Mouse (Mus musculus) CH12.LX (cell line): ENCODE measurements around the gene Gpr157. TPM values are rescaled to one million over a fixed set of nuclear protein-coding genes. Genes with fewer than 3 reads are reported as not detected.

Experiments
- DNase-seq: peaks from one replicate; pipeline ENCODE4 v3.0.0-alpha.2; 2013; ENCODE audit errors: extremely low read depth
- H3K27ac ChIP-seq: 2 replicates; pipeline ENCODE4 v1.5.1; 2012; ENCODE audit warnings: low read depth, mild to moderate bottlenecking, control low read depth, moderate library complexity; ENCODE audit not compliant: insufficient read depth
- H3K27me3 ChIP-seq: replicated peaks from 2 replicates; pipeline ENCODE3; 2012; ENCODE audit warnings: inconsistent platforms
- H3K36me3 ChIP-seq, 2 experiments: replicated peaks in 1 of 2; 2 replicates each; pipeline versions ENCODE3 to v1.6.1; 2012; ENCODE audit warnings: inconsistent platforms in 1 of 2, low read length in 1 of 2, mild to moderate bottlenecking in 1 of 2, mixed read lengths in 1 of 2, moderate library complexity in 1 of 2; ENCODE audit not compliant: control insufficient read depth in 1 of 2, insufficient read depth in 1 of 2
- H3K4me1 ChIP-seq, 2 experiments: 2 replicates each; pipeline ENCODE4 v1.6.1; 2012; ENCODE audit warnings: inconsistent platforms in 1 of 2, moderate library complexity in 1 of 2; ENCODE audit not compliant: insufficient read depth in 2 of 2, control insufficient read depth in 1 of 2
- H3K4me2 ChIP-seq: 2 replicates; pipeline ENCODE4 v1.6.1; 2012; ENCODE audit warnings: low read depth, mild to moderate bottlenecking, control low read depth; ENCODE audit not compliant: poor library complexity, insufficient read depth, severe bottlenecking
- H3K4me3 ChIP-seq, 3 experiments: fragments of 150-350 bp in 1 of 3; sonication (generic) in 1 of 3; replicated peaks in 1 of 3; 2 replicates each; pipeline versions ENCODE3 to v1.5.1; 2011 to 2012; ENCODE audit warnings: low read depth in 2 of 3, low read length in 2 of 3, mild to moderate bottlenecking in 2 of 3, moderate library complexity in 2 of 3, control low read depth in 1 of 3, improper control_type of control experiment in 1 of 3, inconsistent platforms in 1 of 3, mixed read lengths in 1 of 3; ENCODE audit not compliant: poor library complexity in 1 of 3
- H3K79me2 ChIP-seq: replicated peaks from 2 replicates; pipeline ENCODE4 v1.6.1; 2012; ENCODE audit warnings: mild to moderate bottlenecking, moderate library complexity; ENCODE audit not compliant: control insufficient read depth, poor library complexity, insufficient read depth, severe bottlenecking; ENCODE audit errors: extremely low read depth
- H3K9ac ChIP-seq: 2 replicates; pipeline ENCODE4 v1.6.1; 2012; ENCODE audit warnings: low read depth, mild to moderate bottlenecking, control low read depth, moderate library complexity; ENCODE audit not compliant: insufficient read depth
- H3K9me3 ChIP-seq: replicated peaks from 2 replicates; pipeline ENCODE3; 2012; ENCODE audit warnings: low read length, inconsistent platforms, mixed read lengths
- BHLHE40 ChIP-seq: IDR thresholded peaks from 2 replicates; pipeline ENCODE4 v1.6.1; 2011; ENCODE audit warnings: mild to moderate bottlenecking, low read depth, low read length, improper control_type of control experiment
- E2F4 ChIP-seq: IDR thresholded peaks from 2 replicates; pipeline ENCODE4 v1.6.1; 2011; ENCODE audit warnings: low read depth, low read length, improper control_type of control experiment; ENCODE audit not compliant: insufficient replicate concordance
- ETS1 ChIP-seq: conservative IDR thresholded peaks from 2 replicates; pipeline ENCODE4 v1.6.1; 2012; ENCODE audit warnings: low read depth, mild to moderate bottlenecking, inconsistent platforms, low read length, improper control_type of control experiment, moderate library complexity
- IRF4 ChIP-seq: IDR thresholded peaks from 2 replicates; pipeline ENCODE4 v1.6.1; 2014; ENCODE audit warnings: low read depth, mild to moderate bottlenecking, inconsistent platforms, low read length, improper control_type of control experiment
- KAT2A ChIP-seq: IDR thresholded peaks from 2 replicates; pipeline ENCODE4 v1.6.1; 2012; ENCODE audit warnings: low read length, improper control_type of control experiment, inconsistent platforms; ENCODE audit not compliant: insufficient replicate concordance
- MAFK ChIP-seq: IDR thresholded peaks from 2 replicates; pipeline ENCODE4 v1.6.1; 2011; ENCODE audit warnings: low read length, improper control_type of control experiment; ENCODE audit not compliant: insufficient replicate concordance
- MAX ChIP-seq: IDR thresholded peaks from 2 replicates; pipeline ENCODE4 v1.6.1; 2011; ENCODE audit warnings: low read length, improper control_type of control experiment
- MAZ ChIP-seq: IDR thresholded peaks from 2 replicates; pipeline ENCODE4 v1.6.1; 2012; ENCODE audit warnings: low read depth, mild to moderate bottlenecking, inconsistent platforms, low read length, improper control_type of control experiment, moderate library complexity
- MEF2A ChIP-seq: IDR thresholded peaks from 2 replicates; pipeline ENCODE4 v1.6.1; 2014; ENCODE audit warnings: low read depth, mild to moderate bottlenecking, inconsistent platforms, low read length, improper control_type of control experiment, borderline replicate concordance
- MXI1 ChIP-seq: IDR thresholded peaks from 2 replicates; pipeline ENCODE4 v1.6.1; 2011; ENCODE audit warnings: mild to moderate bottlenecking, low read depth, low read length, improper control_type of control experiment
- MYC ChIP-seq: IDR thresholded peaks from 2 replicates; pipeline ENCODE4 v1.6.1; 2011; ENCODE audit warnings: low read depth, mild to moderate bottlenecking, improper control_type of control experiment, low read length
- NRF1 ChIP-seq: IDR thresholded peaks from 2 replicates; pipeline ENCODE4 v1.6.1; 2014; ENCODE audit warnings: low read depth, mild to moderate bottlenecking, inconsistent platforms, low read length, improper control_type of control experiment, moderate library complexity
- POLR2A ChIP-seq: IDR thresholded peaks from 2 replicates; pipeline ENCODE4 v1.6.1; 2011; ENCODE audit warnings: low read depth, mild to moderate bottlenecking, improper control_type of control experiment, low read length
- TBP ChIP-seq: conservative IDR thresholded peaks from 2 replicates; pipeline ENCODE4 v1.6.1; 2011; ENCODE audit warnings: low read depth, low read length, improper control_type of control experiment
- TCF12 ChIP-seq: IDR thresholded peaks from 2 replicates; pipeline ENCODE4 v1.6.1; 2014; ENCODE audit warnings: low read depth, mild to moderate bottlenecking, inconsistent platforms, low read length, improper control_type of control experiment
- UBTF ChIP-seq: IDR thresholded peaks from 2 replicates; pipeline ENCODE4 v1.6.1; 2012; ENCODE audit warnings: low read depth, mild to moderate bottlenecking, inconsistent platforms, low read length, improper control_type of control experiment, moderate library complexity
- ZMIZ1 ChIP-seq: IDR thresholded peaks from 2 replicates; pipeline ENCODE4 v1.6.1; 2012; ENCODE audit warnings: low read depth, mild to moderate bottlenecking, inconsistent platforms, low read length, improper control_type of control experiment
- ZNF384 ChIP-seq: IDR thresholded peaks from 2 replicates; pipeline ENCODE4 v1.6.1; 2012; ENCODE audit warnings: low read depth, low read length, improper control_type of control experiment, inconsistent platforms
- dilution Hi-C: fragments of 300-500 bp; cut with MboI; formaldehyde crosslinking; loops from 2 replicates; pipeline ENCODE4 v1.14.3; 2020; ENCODE audit warnings: low sequenced_read_pairs; ENCODE audit not compliant: extremely low pct_unique_long_range_greater_than_20kb, extremely low pct_ligation_motif_present
- in situ Hi-C: fragments of 300-500 bp; cut with MboI; formaldehyde crosslinking; loops from 3 replicates; pipeline ENCODE4 v1.14.3; 2019; ENCODE audit warnings: low sequenced_read_pairs, low pct_ligation_motif_present, low pct_unique_long_range_greater_than_20kb, mixed read lengths
- polyA plus RNA-seq: library from polyadenylated mRNA; unstranded; fragments of >175 nt; gene quantifications from 2 replicates; pipeline ENCODE4 v1.2.1, GENCODE M21; 2012; ENCODE audit warnings: low read depth; ENCODE audit not compliant: insufficient read length
- total RNA-seq, 2 experiments: library from RNA; depleted of rRNA; stranded (reverse); fragments of 300-350 nt in 1 of 2; fragments of >200 nt in 1 of 2; gene quantifications; 2 replicates each; pipeline ENCODE4 v1.2.3; 2012 to 2014

The Gpr157 gene
- total and polyA plus RNA-seq, 3 experiments = 2.6 to 3.5 (median 2.8) TPM

DNA sequence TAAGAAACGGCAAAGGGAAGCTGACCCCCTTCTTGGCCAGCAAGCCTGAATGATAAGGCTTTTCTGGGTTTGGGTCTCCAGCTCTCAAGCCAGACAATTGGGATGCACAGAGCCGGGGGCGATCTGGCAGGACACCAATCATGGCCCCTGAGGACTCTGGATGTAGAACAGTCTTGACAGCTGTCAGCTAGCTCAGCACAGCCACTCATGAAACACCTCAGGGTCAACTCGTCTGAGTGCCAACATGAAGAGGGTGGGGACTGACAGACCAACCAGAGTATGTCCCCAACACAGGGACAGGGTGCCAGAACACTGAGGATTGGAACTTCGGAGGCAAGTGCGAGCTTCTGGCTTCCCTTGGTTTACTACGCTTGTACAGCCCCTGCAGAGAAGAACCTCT lies 7.9 kb upstream of the Gpr157 start:
- no peaks in the 10 kb centered on the region for H3K27me3 ChIP-seq
- no peaks in the 10 kb centered on the region for H3K79me2 ChIP-seq
- peaks cover 20 to 61% of the 10 kb centered on the region in 2 experiments for H3K4me1 ChIP-seq
- H3K9ac ChIP-seq = no peak overlapping the region
- H3K9me3 ChIP-seq = peaks cover 5% of the 10 kb centered on the region
- dilution Hi-C loops = no loop called here
- peaks cover 0 to 9% of the 10 kb centered on the region in 2 experiments for H3K36me3 ChIP-seq
- TF ChIP-seq MAFK (no peak), ZMIZ1 (no peak), KAT2A (no peak), MAZ (no peak), MYC (no peak), TCF12 (no peak), MEF2A (no peak)
- in situ Hi-C loops = no loop called here
- H3K4me3 ChIP-seq = no peak overlapping the region
- H3K27ac ChIP-seq = peak overlapping the region; percentile 18; the same call in 1 of the 2 replicates
- no peak overlapping the region for H3K4me2 ChIP-seq
- no peak for DNase-seq

- Histone ChIP-seq H3K79me2 (no peaks in the 10 kb centered on the region), H3K9me3 (peaks cover 7% of the 10 kb centered on the region), H3K36me3 (peaks cover 0 to 5% of the 10 kb centered on the region in 2 experiments), H3K4me1 (peaks cover 20 to 56% of the 10 kb centered on the region in 2 experiments), H3K27ac (no peak overlapping the region), H3K4me3 (no peak overlapping the region), H3K4me2 (no peak overlapping the region), H3K9ac (no peak overlapping the region), H3K27me3 (no peaks in the 10 kb centered on the region)
- TF ChIP-seq MAFK (peak; percentile 79), BHLHE40 (0 out of 2 replicates have a peak, but pooled peaks have one; percentile 9), MAX (no peak), UBTF (no peak), E2F4 (no peak), TBP (no peak), NRF1 (no peak), POLR2A (no peak), ZNF384 (peak; percentile 7; the same call in 1 of the 2 replicates), MXI1 (no peak), ETS1 (peak; percentile 89), IRF4 (peak; percentile 14; the same call in 1 of the 2 replicates), MEF2A (peak; percentile 88)
- DNase-seq = no peak
- dilution Hi-C loops = no loop called here
- in situ Hi-C loops = no loop called here
These were observed 6.7 kb upstream of the Gpr157 start for GRCm38 (mm10) chr4:150080330-150080967.
